Mouse (Mus musculus): Measurements from ENCODE around the gene Prkar2a. TPM values are rescaled to one million over a fixed set of nuclear protein-coding genes. Genes with fewer than 3 reads are reported as not detected.
A peak's percentile ranks its signal among the peaks of the same experiment; 100 is the strongest.

Gene Prkar2a
- total and polyA plus RNA-seq, 2 experiments from 2014 or later: 34.3 to 104 TPM

DNA sequence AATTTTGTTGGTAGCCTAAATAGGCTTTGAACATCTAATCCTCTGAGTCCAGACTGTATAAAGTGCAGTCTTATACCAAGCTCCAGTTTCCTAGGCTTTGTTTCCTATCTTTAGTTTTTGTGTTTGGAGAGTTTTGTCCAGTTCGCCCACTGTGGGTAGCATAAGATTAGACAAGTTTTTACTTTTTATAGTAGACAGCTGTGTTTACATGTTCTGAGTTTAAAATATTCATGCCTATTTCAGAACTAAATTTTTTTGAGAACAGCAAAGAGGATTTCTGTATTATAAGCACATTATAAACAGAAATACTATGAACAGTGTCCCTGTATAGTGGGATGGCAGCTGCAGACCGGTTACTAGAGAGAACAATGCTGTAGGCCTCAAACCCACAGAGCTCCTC is 18.1 kb downstream of the Prkar2a start:
- 64% methylated on average over 2 of the region's 2 CpGs for WGBS
- no peak for TF ChIP-seq CTCF (IDR thresholded peaks at IDR 0.05; ENCODE audit: low read depth)

DNA sequence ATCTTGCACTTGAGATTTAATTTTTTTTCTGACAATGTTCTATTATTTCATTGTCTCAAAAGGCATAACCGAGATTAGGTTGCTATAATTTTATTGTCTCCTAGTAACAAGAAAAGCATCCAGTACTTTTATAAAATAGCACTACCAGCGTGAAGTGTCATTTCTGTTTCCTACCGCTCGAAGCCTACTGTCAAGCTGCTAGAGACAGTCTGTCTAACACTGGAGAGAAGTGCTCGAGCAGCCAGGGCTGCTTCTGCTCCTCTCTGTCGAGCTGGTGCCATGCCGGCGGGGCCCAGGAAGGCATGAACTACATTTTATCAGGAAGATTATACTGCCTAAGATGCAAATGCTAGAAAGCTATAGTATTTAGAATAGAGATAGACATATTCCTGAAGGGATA is 19.7 kb downstream of the Prkar2a start:
- peak; percentile 42 for DNase-seq
- ATAC-seq: peak; percentile 79
- Histone ChIP-seq H3K4me2 (ENCODE audit: low read depth) (no peak overlapping the region), H3K9me3 (ENCODE audit: low read length) (no peaks in the 10 kb centered on the region), H3K4me3 (ENCODE audit: low read depth, low read length) (no peak overlapping the region), H3K27me3 (ENCODE audit: insufficient read depth, low read length) (no peaks in the 10 kb centered on the region), H3K36me3 (ENCODE audit: insufficient read depth) (no peaks in the 10 kb centered on the region), H3K4me1 (ENCODE audit: insufficient read depth) (0 out of 2 replicates have a peak, but pooled peaks cover 3% of the 10 kb centered on the region), H3K27ac (ENCODE audit: low read depth, low read length) (peak overlapping the region; percentile 57), H3K9ac (no peak overlapping the region)
- 68% methylated on average over 8 of the region's 8 CpGs for WGBS
- no peak for TF ChIP-seq CTCF (IDR thresholded peaks at IDR 0.05; ENCODE audit: low read depth)

More for the DNA sequence above, 18.1 kb downstream of the Prkar2a start:
- Histone ChIP-seq H3K36me3 (ENCODE audit: insufficient read depth) (no peaks in the 10 kb centered on the region), H3K4me3 (ENCODE audit: low read depth, low read length) (no peak overlapping the region), H3K9me3 (ENCODE audit: low read length) (no peaks in the 10 kb centered on the region), H3K4me1 (ENCODE audit: insufficient read depth) (0 out of 2 replicates have a peak, but pooled peaks cover 3% of the 10 kb centered on the region), H3K9ac (no peak overlapping the region), H3K27ac (ENCODE audit: low read depth, low read length) (no peak overlapping the region), H3K4me2 (ENCODE audit: low read depth) (no peak overlapping the region), H3K27me3 (ENCODE audit: insufficient read depth, low read length) (no peaks in the 10 kb centered on the region)
- DNase-seq (no peak), ATAC-seq (no peak)

DNA sequence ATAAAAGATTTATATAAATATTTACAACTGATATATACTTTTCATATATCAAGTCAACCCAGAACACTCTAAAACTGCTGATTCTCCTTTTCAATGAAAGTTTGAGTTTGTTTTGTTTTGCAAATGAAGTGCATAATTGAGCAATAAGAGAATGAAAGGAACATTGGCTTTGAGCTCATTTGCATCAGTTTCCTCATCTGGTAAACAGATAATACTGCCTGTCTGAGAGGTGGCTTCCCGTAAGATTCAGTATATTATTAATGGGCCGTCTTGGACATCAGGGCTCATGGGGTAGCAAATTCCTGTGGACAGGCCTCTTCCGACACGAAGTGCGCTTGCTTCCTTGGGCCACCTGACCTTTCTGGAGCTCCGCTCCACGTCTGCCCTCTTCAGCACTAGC is 21.7 kb downstream of the Prkar2a start:
- ATAC-seq: no peak
- 0 out of 2 replicates have a peak, but pooled peaks cover 3% of the 10 kb centered on the region for H3K4me1 ChIP-seq (ENCODE audit: insufficient read depth)
- no peaks in the 10 kb centered on the region for H3K27me3 ChIP-seq (ENCODE audit: insufficient read depth, low read length)
- WGBS: 78% methylated on average over 7 of the region's 7 CpGs
- H3K9me3 ChIP-seq (ENCODE audit: low read length): no peaks in the 10 kb centered on the region
- no peaks in the 10 kb centered on the region for H3K36me3 ChIP-seq (ENCODE audit: insufficient read depth)
- no peak overlapping the region for H3K4me2 ChIP-seq (ENCODE audit: low read depth)
- TF ChIP-seq CTCF (IDR thresholded peaks at IDR 0.05; ENCODE audit: low read depth): no peak
- no peak overlapping the region for H3K4me3 ChIP-seq (ENCODE audit: low read depth, low read length)
- no peak overlapping the region for H3K27ac ChIP-seq (ENCODE audit: low read depth, low read length)
- no peak overlapping the region for H3K9ac ChIP-seq
- no peak for DNase-seq

DNA sequence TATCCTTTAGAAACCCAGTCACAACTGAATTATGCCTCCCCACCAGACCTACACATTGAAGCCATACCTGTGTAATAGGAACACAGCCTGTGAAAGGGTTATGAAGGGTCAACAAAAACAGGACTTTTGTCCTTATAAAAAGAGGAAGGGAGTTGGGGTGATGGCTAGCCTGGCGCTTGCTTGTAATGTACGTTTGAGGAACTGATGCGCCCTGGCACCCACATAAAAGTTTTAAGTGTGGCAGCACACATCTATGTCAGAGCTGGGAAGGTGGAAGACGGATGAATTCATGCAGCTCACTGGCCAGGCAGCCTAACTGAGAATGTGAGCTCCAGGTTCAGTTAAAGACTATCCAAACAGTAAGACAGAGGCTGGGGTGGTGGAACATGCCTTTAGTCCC is 27.1 kb downstream of the Prkar2a start:
- DNase-seq (no peak), ATAC-seq (no peak)
- Histone ChIP-seq H3K9ac (no peak overlapping the region), H3K27me3 (ENCODE audit: insufficient read depth, low read length) (no peaks in the 10 kb centered on the region), H3K9me3 (ENCODE audit: low read length) (no peaks in the 10 kb centered on the region), H3K4me3 (ENCODE audit: low read depth, low read length) (no peak overlapping the region), H3K36me3 (ENCODE audit: insufficient read depth) (peaks cover 12% of the 10 kb centered on the region; the same call in 1 of the 2 replicates), H3K4me1 (ENCODE audit: insufficient read depth) (no peaks in the 10 kb centered on the region), H3K4me2 (ENCODE audit: low read depth) (no peak overlapping the region), H3K27ac (ENCODE audit: low read depth, low read length) (no peak overlapping the region)
- no peak for TF ChIP-seq CTCF (IDR thresholded peaks at IDR 0.05; ENCODE audit: low read depth)
- 91% methylated on average over 4 of the region's 4 CpGs for WGBS

DNA sequence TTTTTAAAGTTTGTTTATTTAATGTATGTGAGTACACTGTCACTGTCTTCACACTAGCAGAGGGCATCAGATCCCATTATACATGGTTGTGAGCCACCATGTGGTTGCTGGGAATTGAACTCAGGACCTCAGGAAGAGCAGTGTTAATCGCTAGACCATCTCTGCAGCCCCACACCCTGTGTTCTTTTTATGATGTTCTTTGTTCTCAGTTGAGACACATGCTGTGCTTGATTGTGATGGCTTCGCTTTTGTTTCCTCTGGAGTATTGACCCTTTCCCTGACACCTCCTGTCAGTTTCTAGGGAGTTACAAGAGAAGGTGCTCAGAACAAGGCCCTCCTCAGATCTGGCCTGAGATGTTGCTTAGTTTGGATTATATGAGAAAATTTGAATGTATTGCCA is 34.6 kb downstream of the Prkar2a start:
- no peak for TF ChIP-seq CTCF (IDR thresholded peaks at IDR 0.05; ENCODE audit: low read depth)
- Histone ChIP-seq H3K9ac (no peak overlapping the region), H3K4me3 (ENCODE audit: low read depth, low read length) (no peak overlapping the region), H3K4me2 (ENCODE audit: low read depth) (no peak overlapping the region), H3K27ac (ENCODE audit: low read depth, low read length) (no peak overlapping the region; the same call in 1 of the 2 replicates), H3K4me1 (ENCODE audit: insufficient read depth) (no peaks in the 10 kb centered on the region), H3K27me3 (ENCODE audit: insufficient read depth, low read length) (no peaks in the 10 kb centered on the region), H3K9me3 (ENCODE audit: low read length) (no peaks in the 10 kb centered on the region), H3K36me3 (ENCODE audit: insufficient read depth) (peaks cover 27% of the 10 kb centered on the region)
- ATAC-seq (no peak), DNase-seq (no peak)
- WGBS: 20% methylated on average over 2 of the region's 2 CpGs

DNA sequence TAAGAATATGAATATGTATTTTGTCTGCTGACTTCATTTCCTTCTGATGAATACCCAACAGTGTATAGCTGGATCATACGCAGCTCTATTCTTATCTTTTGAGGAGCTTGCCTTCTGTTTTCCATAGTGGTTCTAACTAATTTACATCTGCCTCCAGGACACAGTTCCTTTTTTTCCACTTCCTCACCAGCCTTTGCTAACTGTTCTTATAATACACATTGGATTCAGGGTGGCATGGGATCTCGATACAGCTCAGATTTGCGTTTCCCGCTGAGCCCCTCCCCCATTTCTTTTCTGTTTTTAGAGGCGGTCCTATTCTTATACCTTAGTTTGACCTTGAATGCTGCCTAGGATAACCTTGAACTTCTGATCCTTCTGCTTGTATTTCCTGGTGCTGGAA is 37.0 kb downstream of the Prkar2a start:
- Histone ChIP-seq H3K36me3 (ENCODE audit: insufficient read depth) (peaks cover 32% of the 10 kb centered on the region; the same call in 1 of the 2 replicates), H3K4me2 (ENCODE audit: low read depth) (no peak overlapping the region), H3K4me1 (ENCODE audit: insufficient read depth) (no peaks in the 10 kb centered on the region), H3K9me3 (ENCODE audit: low read length) (no peaks in the 10 kb centered on the region), H3K27ac (ENCODE audit: low read depth, low read length) (no peak overlapping the region), H3K4me3 (ENCODE audit: low read depth, low read length) (no peak overlapping the region), H3K27me3 (ENCODE audit: insufficient read depth, low read length) (no peaks in the 10 kb centered on the region), H3K9ac (no peak overlapping the region)
- ATAC-seq (peak; percentile 70), DNase-seq (peak; percentile 21)
- TF ChIP-seq CTCF (IDR thresholded peaks at IDR 0.05; ENCODE audit: low read depth): no peak
- WGBS: 78% methylated on average over 5 of the region's 5 CpGs

DNA sequence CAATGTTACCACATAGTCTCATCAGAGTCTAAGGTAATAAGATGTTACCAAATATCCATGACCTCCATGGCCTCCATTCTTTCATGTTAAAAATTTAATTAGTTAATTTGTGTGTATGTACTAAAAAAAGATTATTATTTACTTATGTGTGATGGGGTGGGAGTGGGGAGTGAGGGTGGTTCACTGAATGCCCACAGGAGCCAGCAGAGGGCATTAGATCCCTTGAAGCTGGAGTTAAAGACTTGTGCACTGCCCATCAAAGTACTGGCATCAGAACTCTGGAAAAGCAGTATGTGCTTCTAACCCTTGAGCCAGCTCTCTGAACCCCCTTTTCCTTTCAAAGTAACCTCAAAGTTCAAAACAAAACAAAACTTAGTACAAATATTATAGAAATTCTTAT is 39.9 kb downstream of the Prkar2a start:
- DNase-seq (no peak), ATAC-seq (no peak)
- H3K27me3 ChIP-seq (ENCODE audit: insufficient read depth, low read length): no peaks in the 10 kb centered on the region
- no peak overlapping the region for H3K27ac ChIP-seq (ENCODE audit: low read depth, low read length)
- no peaks in the 10 kb centered on the region for H3K9me3 ChIP-seq (ENCODE audit: low read length)
- no peak overlapping the region for H3K4me2 ChIP-seq (ENCODE audit: low read depth)
- H3K4me3 ChIP-seq (ENCODE audit: low read depth, low read length): no peak overlapping the region
- peaks cover 31% of the 10 kb centered on the region for H3K36me3 ChIP-seq (ENCODE audit: insufficient read depth)
- H3K4me1 ChIP-seq (ENCODE audit: insufficient read depth): no peaks in the 10 kb centered on the region
- TF ChIP-seq CTCF (IDR thresholded peaks at IDR 0.05; ENCODE audit: low read depth): peak; percentile 41
- no peak overlapping the region for H3K9ac ChIP-seq

DNA sequence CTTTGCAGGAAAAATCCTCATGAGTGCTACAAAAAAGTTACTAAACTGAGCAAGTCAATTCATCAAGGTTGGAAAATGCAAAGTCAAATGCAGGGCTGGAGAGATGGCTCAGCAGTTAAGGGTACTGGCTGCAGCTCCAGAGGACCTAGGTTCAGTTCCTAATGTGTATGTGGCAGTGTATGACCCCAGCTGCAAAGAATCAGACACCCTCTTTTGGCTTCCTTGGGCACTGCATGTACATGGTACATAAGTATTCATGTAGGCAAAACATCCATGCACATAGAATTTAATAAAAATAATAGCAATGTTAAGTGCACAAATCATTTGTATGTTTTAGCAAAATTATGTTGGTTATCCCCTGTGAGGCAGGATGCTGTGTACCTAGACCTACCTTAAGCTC is 43.3 kb downstream of the Prkar2a start:
- Histone ChIP-seq H3K4me2 (ENCODE audit: low read depth) (no peak overlapping the region), H3K9me3 (ENCODE audit: low read length) (no peaks in the 10 kb centered on the region), H3K27ac (ENCODE audit: low read depth, low read length) (no peak overlapping the region), H3K9ac (no peak overlapping the region), H3K36me3 (ENCODE audit: insufficient read depth) (peaks cover 49% of the 10 kb centered on the region), H3K27me3 (ENCODE audit: insufficient read depth, low read length) (no peaks in the 10 kb centered on the region), H3K4me3 (ENCODE audit: low read depth, low read length) (no peak overlapping the region), H3K4me1 (ENCODE audit: insufficient read depth) (no peaks in the 10 kb centered on the region)
- DNase-seq (no peak), ATAC-seq (no peak)
- peak; percentile 28 for TF ChIP-seq CTCF (IDR thresholded peaks at IDR 0.05; ENCODE audit: low read depth)
